Mouse (Mus musculus): ENCODE data around the gene Cyfip2.
"Not testable (repeated sequence)": the region's sequence is repeated elsewhere in the genome, so short reads cannot be mapped to it uniquely, and the experiment has no call there.

Cyfip2 gene

GRCm38 (mm10) chr11:46185486-46185885, 127.2 kb downstream of the Cyfip2 start:
- DNase-seq (ENCODE audit: low spot score), result no peak

- no peak for DNase-seq (ENCODE audit: low spot score)
These were observed 127.7 kb downstream of the Cyfip2 start for GRCm38 (mm10) chr11:46184946-46185345.

GRCm38 (mm10) chr11:46182031-46182430, 130.6 kb downstream of the Cyfip2 start:
- not testable (repeated sequence) for DNase-seq (ENCODE audit: low spot score)

GRCm38 (mm10) chr11:46177246-46178043, 135.2 kb downstream of the Cyfip2 start:
- no peak for DNase-seq (ENCODE audit: low spot score)

- no peak for DNase-seq (ENCODE audit: low spot score)
These were observed 136.5 kb downstream of the Cyfip2 start for GRCm38 (mm10) chr11:46176155-46176554.

- no peak for DNase-seq (ENCODE audit: low spot score)
These were observed 140.5 kb downstream of the Cyfip2 start for GRCm38 (mm10) chr11:46172128-46172527.

GRCm38 (mm10) chr11:46169908-46170307, 142.8 kb downstream of the Cyfip2 start:
- no peak for DNase-seq (ENCODE audit: low spot score)

- no peak for DNase-seq (ENCODE audit: low spot score)
These were observed 144.2 kb downstream of the Cyfip2 start for GRCm38 (mm10) chr11:46168506-46168905.

GRCm38 (mm10) chr11:46165866-46166585, 146.6 kb downstream of the Cyfip2 start, which contains the start of gene Nipal4:
Gene Nipal4 (minus strand): TSS chr11:46166508.
- DNase-seq (ENCODE audit: low spot score), result peak; percentile 10

- DNase-seq (ENCODE audit: low spot score), result no peak
These were observed 155.2 kb downstream of the Cyfip2 start for GRCm38 (mm10) chr11:46157462-46157861.

GRCm38 (mm10) chr11:46156945-46157344, 155.7 kb downstream of the Cyfip2 start:
- no peak for DNase-seq (ENCODE audit: low spot score)

- no peak for DNase-seq (ENCODE audit: low spot score)
These were observed 166.0 kb downstream of the Cyfip2 start for GRCm38 (mm10) chr11:46146619-46147018.

- DNase-seq (ENCODE audit: low spot score), result no peak
These were observed 167.3 kb downstream of the Cyfip2 start for GRCm38 (mm10) chr11:46145163-46145875.

All from T-cell, adult 2 months (primary cell).